Mouse (Mus musculus) CH12.LX (cell line): Measurements from ENCODE around the gene Tmcc1. TPM values are rescaled to one million over a fixed set of nuclear protein-coding genes. Genes with fewer than 3 reads are reported as not detected.

Experiments
- DNase-seq: peaks from one replicate; pipeline ENCODE4 v3.0.0-alpha.2; 2013; ENCODE audit errors: extremely low read depth
- H3K27ac ChIP-seq: 2 replicates; pipeline ENCODE4 v1.5.1; 2012; ENCODE audit warnings: low read depth, mild to moderate bottlenecking, control low read depth, moderate library complexity; ENCODE audit not compliant: insufficient read depth
- H3K27me3 ChIP-seq: replicated peaks from 2 replicates; pipeline ENCODE3; 2012; ENCODE audit warnings: inconsistent platforms
- H3K36me3 ChIP-seq, 2 experiments: replicated peaks in 1 of 2; 2 replicates each; pipeline versions ENCODE3 to v1.6.1; 2012; ENCODE audit warnings: inconsistent platforms in 1 of 2, low read length in 1 of 2, mild to moderate bottlenecking in 1 of 2, mixed read lengths in 1 of 2, moderate library complexity in 1 of 2; ENCODE audit not compliant: control insufficient read depth in 1 of 2, insufficient read depth in 1 of 2
- H3K4me1 ChIP-seq, 2 experiments: 2 replicates each; pipeline ENCODE4 v1.6.1; 2012; ENCODE audit warnings: inconsistent platforms in 1 of 2, moderate library complexity in 1 of 2; ENCODE audit not compliant: insufficient read depth in 2 of 2, control insufficient read depth in 1 of 2
- H3K4me2 ChIP-seq: 2 replicates; pipeline ENCODE4 v1.6.1; 2012; ENCODE audit warnings: low read depth, mild to moderate bottlenecking, control low read depth; ENCODE audit not compliant: poor library complexity, insufficient read depth, severe bottlenecking
- H3K4me3 ChIP-seq, 3 experiments: fragments of 150-350 bp in 1 of 3; sonication (generic) in 1 of 3; replicated peaks in 1 of 3; 2 replicates each; pipeline versions ENCODE3 to v1.5.1; 2011 to 2012; ENCODE audit warnings: low read depth in 2 of 3, low read length in 2 of 3, mild to moderate bottlenecking in 2 of 3, moderate library complexity in 2 of 3, control low read depth in 1 of 3, improper control_type of control experiment in 1 of 3, inconsistent platforms in 1 of 3, mixed read lengths in 1 of 3; ENCODE audit not compliant: poor library complexity in 1 of 3
- H3K79me2 ChIP-seq: replicated peaks from 2 replicates; pipeline ENCODE4 v1.6.1; 2012; ENCODE audit warnings: mild to moderate bottlenecking, moderate library complexity; ENCODE audit not compliant: control insufficient read depth, poor library complexity, insufficient read depth, severe bottlenecking; ENCODE audit errors: extremely low read depth
- H3K9ac ChIP-seq: 2 replicates; pipeline ENCODE4 v1.6.1; 2012; ENCODE audit warnings: low read depth, mild to moderate bottlenecking, control low read depth, moderate library complexity; ENCODE audit not compliant: insufficient read depth
- H3K9me3 ChIP-seq: replicated peaks from 2 replicates; pipeline ENCODE3; 2012; ENCODE audit warnings: low read length, inconsistent platforms, mixed read lengths
- BHLHE40 ChIP-seq: IDR thresholded peaks from 2 replicates; pipeline ENCODE4 v1.6.1; 2011; ENCODE audit warnings: mild to moderate bottlenecking, low read depth, low read length, improper control_type of control experiment
- CHD1 ChIP-seq: IDR thresholded peaks from 2 replicates; pipeline ENCODE4 v1.6.1; 2012; ENCODE audit warnings: low read depth, low read length, improper control_type of control experiment, inconsistent platforms
- CHD2 ChIP-seq: IDR thresholded peaks from 2 replicates; pipeline ENCODE4 v1.6.1; 2011; ENCODE audit warnings: low read length, improper control_type of control experiment
- CTCF ChIP-seq, 2 experiments: IDR thresholded peaks in 1 of 2; conservative IDR thresholded peaks in 1 of 2; 2 replicates each; pipeline ENCODE4 v1.5.1; 2011 to 2012; ENCODE audit warnings: low read depth in 2 of 2, low read length in 2 of 2, improper control_type of control experiment in 1 of 2, inconsistent platforms in 1 of 2, mild to moderate bottlenecking in 1 of 2, moderate library complexity in 1 of 2
- E2F4 ChIP-seq: IDR thresholded peaks from 2 replicates; pipeline ENCODE4 v1.6.1; 2011; ENCODE audit warnings: low read depth, low read length, improper control_type of control experiment; ENCODE audit not compliant: insufficient replicate concordance
- ELF1 ChIP-seq: IDR thresholded peaks from 2 replicates; pipeline ENCODE4 v1.6.1; 2014; ENCODE audit warnings: low read depth, mild to moderate bottlenecking, inconsistent platforms, low read length, improper control_type of control experiment
- EP300 ChIP-seq: IDR thresholded peaks from 2 replicates; pipeline ENCODE4 v1.6.1; 2011; ENCODE audit warnings: low read length, improper control_type of control experiment
- ETS1 ChIP-seq: conservative IDR thresholded peaks from 2 replicates; pipeline ENCODE4 v1.6.1; 2012; ENCODE audit warnings: low read depth, mild to moderate bottlenecking, inconsistent platforms, low read length, improper control_type of control experiment, moderate library complexity
- GABPA ChIP-seq: IDR thresholded peaks from 2 replicates; pipeline ENCODE4 v1.6.1; 2012; ENCODE audit warnings: low read depth, low read length, improper control_type of control experiment, inconsistent platforms; ENCODE audit not compliant: insufficient replicate concordance
- IRF4 ChIP-seq: IDR thresholded peaks from 2 replicates; pipeline ENCODE4 v1.6.1; 2014; ENCODE audit warnings: low read depth, mild to moderate bottlenecking, inconsistent platforms, low read length, improper control_type of control experiment
- JUN ChIP-seq: IDR thresholded peaks from 2 replicates; pipeline ENCODE4 v1.6.1; 2011; ENCODE audit warnings: low read depth, mild to moderate bottlenecking, low read length, improper control_type of control experiment, moderate library complexity; ENCODE audit not compliant: insufficient read depth
- JUND ChIP-seq: conservative IDR thresholded peaks from 2 replicates; pipeline ENCODE4 v1.6.1; 2011; ENCODE audit warnings: low read depth, low read length, improper control_type of control experiment
- KAT2A ChIP-seq: IDR thresholded peaks from 2 replicates; pipeline ENCODE4 v1.6.1; 2012; ENCODE audit warnings: low read length, improper control_type of control experiment, inconsistent platforms; ENCODE audit not compliant: insufficient replicate concordance
- MAFK ChIP-seq: IDR thresholded peaks from 2 replicates; pipeline ENCODE4 v1.6.1; 2011; ENCODE audit warnings: low read length, improper control_type of control experiment; ENCODE audit not compliant: insufficient replicate concordance
- MAX ChIP-seq: IDR thresholded peaks from 2 replicates; pipeline ENCODE4 v1.6.1; 2011; ENCODE audit warnings: low read length, improper control_type of control experiment
- MAZ ChIP-seq: IDR thresholded peaks from 2 replicates; pipeline ENCODE4 v1.6.1; 2012; ENCODE audit warnings: low read depth, mild to moderate bottlenecking, inconsistent platforms, low read length, improper control_type of control experiment, moderate library complexity
- MEF2A ChIP-seq: IDR thresholded peaks from 2 replicates; pipeline ENCODE4 v1.6.1; 2014; ENCODE audit warnings: low read depth, mild to moderate bottlenecking, inconsistent platforms, low read length, improper control_type of control experiment, borderline replicate concordance
- MXI1 ChIP-seq: IDR thresholded peaks from 2 replicates; pipeline ENCODE4 v1.6.1; 2011; ENCODE audit warnings: mild to moderate bottlenecking, low read depth, low read length, improper control_type of control experiment
- MYC ChIP-seq: IDR thresholded peaks from 2 replicates; pipeline ENCODE4 v1.6.1; 2011; ENCODE audit warnings: low read depth, mild to moderate bottlenecking, improper control_type of control experiment, low read length
- NELFE ChIP-seq: IDR thresholded peaks from 2 replicates; pipeline ENCODE4 v1.6.1; 2011; ENCODE audit warnings: low read depth, low read length, improper control_type of control experiment
- PAX5 ChIP-seq: IDR thresholded peaks from 2 replicates; pipeline ENCODE4 v1.6.1; 2012; ENCODE audit warnings: low read length, inconsistent platforms, mixed read lengths
- POLR2A ChIP-seq: IDR thresholded peaks from 2 replicates; pipeline ENCODE4 v1.6.1; 2011; ENCODE audit warnings: low read depth, mild to moderate bottlenecking, improper control_type of control experiment, low read length
- POLR2AphosphoS2 ChIP-seq: IDR thresholded peaks from 2 replicates; pipeline ENCODE4 v1.6.1; 2011; ENCODE audit warnings: low read depth, low read length, improper control_type of control experiment
- RCOR1 ChIP-seq: conservative IDR thresholded peaks from 2 replicates; pipeline ENCODE4 v1.6.1; 2012; ENCODE audit warnings: low read depth, mild to moderate bottlenecking, inconsistent platforms, low read length, improper control_type of control experiment
- SIN3A ChIP-seq: IDR thresholded peaks from 2 replicates; pipeline ENCODE4 v1.6.1; 2012; ENCODE audit warnings: low read length, improper control_type of control experiment, inconsistent platforms
- SMC3 ChIP-seq: IDR thresholded peaks from 2 replicates; pipeline ENCODE4 v1.6.1; 2011; ENCODE audit warnings: low read depth, low read length, improper control_type of control experiment
- TCF12 ChIP-seq: IDR thresholded peaks from 2 replicates; pipeline ENCODE4 v1.6.1; 2014; ENCODE audit warnings: low read depth, mild to moderate bottlenecking, inconsistent platforms, low read length, improper control_type of control experiment
- UBTF ChIP-seq: IDR thresholded peaks from 2 replicates; pipeline ENCODE4 v1.6.1; 2012; ENCODE audit warnings: low read depth, mild to moderate bottlenecking, inconsistent platforms, low read length, improper control_type of control experiment, moderate library complexity
- USF1 ChIP-seq: IDR thresholded peaks from 2 replicates; pipeline ENCODE4 v1.6.1; 2014; ENCODE audit warnings: low read depth, mild to moderate bottlenecking, inconsistent platforms, low read length, improper control_type of control experiment
- USF2 ChIP-seq: conservative IDR thresholded peaks from 2 replicates; pipeline ENCODE4 v1.6.1; 2011; ENCODE audit warnings: low read depth, low read length, improper control_type of control experiment
- ZC3H11A ChIP-seq: IDR thresholded peaks from 2 replicates; pipeline ENCODE4 v1.6.1; 2012; ENCODE audit warnings: low read depth, mild to moderate bottlenecking, inconsistent platforms, low read length, improper control_type of control experiment
- ZKSCAN1 ChIP-seq: IDR thresholded peaks from 2 replicates; pipeline ENCODE4 v1.6.1; 2012; ENCODE audit warnings: low read depth, inconsistent platforms, low read length, improper control_type of control experiment, borderline replicate concordance
- ZMIZ1 ChIP-seq: IDR thresholded peaks from 2 replicates; pipeline ENCODE4 v1.6.1; 2012; ENCODE audit warnings: low read depth, mild to moderate bottlenecking, inconsistent platforms, low read length, improper control_type of control experiment
- ZNF384 ChIP-seq: IDR thresholded peaks from 2 replicates; pipeline ENCODE4 v1.6.1; 2012; ENCODE audit warnings: low read depth, low read length, improper control_type of control experiment, inconsistent platforms
- dilution Hi-C: fragments of 300-500 bp; cut with MboI; formaldehyde crosslinking; loops from 2 replicates; pipeline ENCODE4 v1.14.3; 2020; ENCODE audit warnings: low sequenced_read_pairs; ENCODE audit not compliant: extremely low pct_unique_long_range_greater_than_20kb, extremely low pct_ligation_motif_present
- in situ Hi-C: fragments of 300-500 bp; cut with MboI; formaldehyde crosslinking; loops from 3 replicates; pipeline ENCODE4 v1.14.3; 2019; ENCODE audit warnings: low sequenced_read_pairs, low pct_ligation_motif_present, low pct_unique_long_range_greater_than_20kb, mixed read lengths
- polyA plus RNA-seq: library from polyadenylated mRNA; unstranded; fragments of >175 nt; gene quantifications from 2 replicates; pipeline ENCODE4 v1.2.1, GENCODE M21; 2012; ENCODE audit warnings: low read depth; ENCODE audit not compliant: insufficient read length
- total RNA-seq, 2 experiments: library from RNA; depleted of rRNA; stranded (reverse); fragments of 300-350 nt in 1 of 2; fragments of >200 nt in 1 of 2; gene quantifications; 2 replicates each; pipeline ENCODE4 v1.2.3; 2012 to 2014

Tmcc1 gene
- total and polyA plus RNA-seq, 3 experiments: 3.6 to 60.8 (median 3.7) TPM

GRCm38 (mm10) chr6:115989607-115990006 lies 203.7 kb downstream of the Tmcc1 start (continued):
- TF ChIP-seq E2F4: no peak
- peak; percentile 88 for TF ChIP-seq CHD1
- TF ChIP-seq RCOR1: peak; percentile 91
- TF ChIP-seq MAZ: no peak
- no peak for TF ChIP-seq ZMIZ1
- TF ChIP-seq MEF2A: peak; percentile 15; the same call in 1 of the 2 replicates
- TF ChIP-seq JUN: 0 out of 2 replicates have a peak, but pooled peaks have one; percentile 11
- no peak for TF ChIP-seq POLR2AphosphoS2
- TF ChIP-seq JUND: no peak
- TF ChIP-seq SMC3: no peak; the same call in 1 of the 2 replicates
- peak; percentile 97 for TF ChIP-seq ETS1
- 0 out of 2 replicates have a peak, but pooled peaks have one; percentile 12 for TF ChIP-seq KAT2A
- peak; percentile 95 for TF ChIP-seq BHLHE40
- no peak for TF ChIP-seq USF1

- H3K4me3 ChIP-seq: no peak overlapping the region
- H3K27ac ChIP-seq: peak overlapping the region; percentile 97
- no peaks in the 10 kb centered on the region for H3K9me3 ChIP-seq
- peaks cover 9% of the 10 kb centered on the region for H3K27me3 ChIP-seq
- peak; percentile 97 for DNase-seq
- H3K36me3 ChIP-seq: peaks cover 0 to 6% of the 10 kb centered on the region in 2 experiments
- in situ Hi-C loops (no loop called here), dilution Hi-C loops (no loop called here)
- peak overlapping the region; percentile 21; the same call in 1 of the 2 replicates for H3K9ac ChIP-seq
- peak overlapping the region; percentile 58; the same call in 1 of the 2 replicates for H3K4me2 ChIP-seq
- H3K4me1 ChIP-seq: peaks cover 44 to 95% of the 10 kb centered on the region in 2 experiments
- peaks cover 55% of the 10 kb centered on the region for H3K79me2 ChIP-seq
- TF ChIP-seq NELFE: peak; percentile 43; the same call in 1 of the 2 replicates
- TF ChIP-seq JUN: peak; percentile 91
- TF ChIP-seq TCF12: peak; percentile 95
- TF ChIP-seq MYC: peak; percentile 21; the same call in 1 of the 2 replicates
- TF ChIP-seq BHLHE40: peak; percentile 95
- TF ChIP-seq RCOR1: no peak; the same call in 1 of the 2 replicates
- TF ChIP-seq ZKSCAN1: no peak
- TF ChIP-seq ZC3H11A: no peak
- no peak for TF ChIP-seq CTCF (conservative IDR thresholded peaks at IDR 0.05 in 1 of 2, IDR thresholded peaks at IDR 0.05 in 1 of 2; ENCODE audit: low read depth in 2 of 2, low read length in 2 of 2)
- TF ChIP-seq SIN3A: peak; percentile 75; the same call in 1 of the 2 replicates
- TF ChIP-seq CHD2: peak; percentile 95
- TF ChIP-seq E2F4: no peak
- TF ChIP-seq JUND: peak; percentile 75
- TF ChIP-seq ZNF384: no peak
- TF ChIP-seq CHD1: no peak
- no peak for TF ChIP-seq USF1
- TF ChIP-seq MAX: 0 out of 2 replicates have a peak, but pooled peaks have one; percentile 10
- no peak; the same call in 1 of the 2 replicates for TF ChIP-seq MXI1
- peak; percentile 88 for TF ChIP-seq EP300
- TF ChIP-seq KAT2A: no peak
- peak; percentile 88 for TF ChIP-seq IRF4
- no peak for TF ChIP-seq PAX5
- TF ChIP-seq MAFK: 0 out of 2 replicates have a peak, but pooled peaks have one; percentile 47
- no peak for TF ChIP-seq USF2
- no peak for TF ChIP-seq POLR2AphosphoS2
- TF ChIP-seq SMC3: no peak
- 0 out of 2 replicates have a peak, but pooled peaks have one; percentile 33 for TF ChIP-seq POLR2A
- TF ChIP-seq ELF1: 0 out of 2 replicates have a peak, but pooled peaks have one; percentile 4
- peak; percentile 96 for TF ChIP-seq MAZ
- no peak; the same call in 1 of the 2 replicates for TF ChIP-seq UBTF
- TF ChIP-seq GABPA: no peak
- TF ChIP-seq ETS1: peak; percentile 99
- TF ChIP-seq MEF2A: peak; percentile 85
Observed at GRCm38 (mm10) chr6:115989032-115989431, 204.3 kb downstream of the Tmcc1 start.
